Mouse (Mus musculus): ENCODE results near the gene Itga3.
"Not testable (repeated sequence)": the region's sequence is repeated elsewhere in the genome, so short reads cannot be mapped to it uniquely, and the experiment has no call there.

Gene Itga3

GRCm38 (mm10) chr11:95032945-95033344 is 43.7 kb downstream of the Itga3 start:
- DNase-seq (ENCODE audit: low read depth, low spot score) = no peak

GRCm38 (mm10) chr11:95027850-95028470 is 48.6 kb downstream of the Itga3 start:
- no peak for DNase-seq (ENCODE audit: low read depth, low spot score)

GRCm38 (mm10) chr11:95026849-95027248 is 49.8 kb downstream of the Itga3 start:
- DNase-seq (ENCODE audit: low read depth, low spot score) = peak; percentile 24

- peak; percentile 80 for DNase-seq (ENCODE audit: low read depth, low spot score)
Measured at GRCm38 (mm10) chr11:95026090-95026542, 50.5 kb downstream of the Itga3 start.

- no peak for DNase-seq (ENCODE audit: low read depth, low spot score)
Measured at GRCm38 (mm10) chr11:95025227-95026012, 51.2 kb downstream of the Itga3 start.

GRCm38 (mm10) chr11:95024439-95025184 is 52.0 kb downstream of the Itga3 start:
- DNase-seq (ENCODE audit: low read depth, low spot score) = no peak

GRCm38 (mm10) chr11:95023481-95023880 is 53.1 kb downstream of the Itga3 start:
- DNase-seq (ENCODE audit: low read depth, low spot score) = no peak

- DNase-seq (ENCODE audit: low read depth, low spot score) = peak; percentile 53
Measured at GRCm38 (mm10) chr11:95022237-95022992, 54.2 kb downstream of the Itga3 start.

GRCm38 (mm10) chr11:95015484-95015883 is 61.1 kb downstream of the Itga3 start:
- no peak for DNase-seq (ENCODE audit: low read depth, low spot score)

- no peak for DNase-seq (ENCODE audit: low read depth, low spot score)
Measured at GRCm38 (mm10) chr11:95012487-95012886, 64.1 kb downstream of the Itga3 start.

GRCm38 (mm10) chr11:95012075-95012474 is 64.5 kb downstream of the Itga3 start:
- DNase-seq (ENCODE audit: low read depth, low spot score) = no peak

- DNase-seq (ENCODE audit: low read depth, low spot score) = no peak
Measured at GRCm38 (mm10) chr11:95011416-95011815, 65.2 kb downstream of the Itga3 start.

- DNase-seq (ENCODE audit: low read depth, low spot score) = not testable (repeated sequence)
Measured at GRCm38 (mm10) chr11:95010841-95011403, 65.7 kb downstream of the Itga3 start.

- no peak for DNase-seq (ENCODE audit: low read depth, low spot score)
Measured at GRCm38 (mm10) chr11:95010141-95010739, 66.4 kb downstream of the Itga3 start.

GRCm38 (mm10) chr11:95009629-95010014 is 67.0 kb downstream of the Itga3 start, which contains the start of gene Samd14:
Samd14 (plus strand) TSS chr11:95009879.
- peak; percentile 32 for DNase-seq (ENCODE audit: low read depth, low spot score)

- DNase-seq (ENCODE audit: low read depth, low spot score) = no peak
Measured at GRCm38 (mm10) chr11:95008661-95009628, 67.7 kb downstream of the Itga3 start.

- no peak for DNase-seq (ENCODE audit: low read depth, low spot score)
Measured at GRCm38 (mm10) chr11:95007418-95007817, 69.2 kb downstream of the Itga3 start.

- peak; percentile 91 for DNase-seq (ENCODE audit: low read depth, low spot score)
Measured at GRCm38 (mm10) chr11:95006525-95007219, 69.9 kb downstream of the Itga3 start.

GRCm38 (mm10) chr11:95006038-95006437 is 70.6 kb downstream of the Itga3 start:
- no peak for DNase-seq (ENCODE audit: low read depth, low spot score)

Data from A20 (cell line).